Mouse (Mus musculus) small intestine, adult 2 months (tissue): ENCODE data around the gene Fat3.

Experiments used
- CTCF ChIP-seq: fragments of 200-500 bp; IDR thresholded peaks from 2 replicates; pipeline ENCODE4 v1.5.1; 2012; ENCODE audit warnings: low read depth, mild to moderate bottlenecking, control low read depth, inconsistent platforms, low read length, moderate library complexity, mixed read lengths; ENCODE audit not compliant: insufficient replicate concordance, insufficient read length; ENCODE audit errors: extremely low read depth
- POLR2A ChIP-seq: fragments of 200-500 bp; IDR thresholded peaks from 2 replicates; pipeline ENCODE4 v1.6.1; 2012; ENCODE audit warnings: low read depth, mild to moderate bottlenecking, control low read depth, inconsistent platforms, low read length, moderate library complexity

DNA sequence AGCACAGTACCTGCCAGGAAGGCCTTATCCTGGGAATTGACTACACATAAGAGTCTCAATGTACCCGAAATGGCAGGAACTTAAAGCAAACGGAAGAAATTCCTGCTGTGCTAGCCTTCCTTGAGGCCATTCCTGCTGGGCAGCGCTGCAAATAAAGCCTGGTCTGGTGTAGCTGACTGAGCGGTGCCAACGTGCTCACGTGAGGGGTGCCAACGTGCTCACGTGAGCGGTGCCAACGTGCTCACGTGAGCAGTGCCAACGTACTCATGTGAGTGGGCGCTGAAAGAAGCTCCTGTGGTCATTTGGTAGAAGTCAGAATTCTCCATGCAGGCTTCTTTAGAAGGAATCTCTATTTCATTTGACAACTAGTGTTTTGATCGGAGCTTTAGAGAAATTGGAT, 522.8 kb downstream of the Fat3 start:
- no peak for TF ChIP-seq CTCF
- no peak for TF ChIP-seq POLR2A
